Mouse (Mus musculus) spleen, adult 2 months (tissue): ENCODE results near the gene Ccdc8.

ENCODE experiments used
- CTCF ChIP-seq: fragments of 200-500 bp; IDR thresholded peaks from 2 replicates; pipeline ENCODE4 v1.5.1; 2011; ENCODE audit warnings: mild to moderate bottlenecking, inconsistent platforms; ENCODE audit not compliant: insufficient read depth, insufficient read length, insufficient replicate concordance; ENCODE audit errors: extremely low read depth
- POLR2A ChIP-seq: fragments of 200-500 bp; IDR thresholded peaks from 2 replicates; pipeline ENCODE4 v1.6.1; 2011; ENCODE audit warnings: low read depth, low read length, inconsistent platforms

DNA sequence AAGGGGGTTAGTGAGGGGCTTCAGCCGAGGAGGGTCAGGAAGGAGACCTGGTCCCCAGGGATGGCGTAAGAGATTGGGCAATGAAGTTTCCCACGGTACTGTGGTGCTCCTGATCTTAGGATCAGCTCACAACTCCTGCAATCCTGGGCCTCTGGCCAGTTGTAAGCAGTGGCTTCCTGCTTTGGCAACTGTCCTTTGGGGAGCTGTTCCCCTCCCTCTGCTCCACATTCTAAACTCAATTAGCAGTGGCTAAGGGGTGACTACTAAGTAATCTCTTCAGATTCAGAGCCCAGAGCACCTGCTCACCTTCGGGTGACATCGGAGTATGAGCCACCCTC, 17.5 kb downstream of the Ccdc8 start:
- TF ChIP-seq POLR2A (no peak), CTCF (no peak)
